Mouse (Mus musculus): ENCODE results near the gene Intu. TPM values are rescaled to one million over a fixed set of nuclear protein-coding genes. Genes with fewer than 3 reads are reported as not detected.

The Intu gene
- polyA plus RNA-seq, 1 experiment from 2014 or later = 2.8 TPM

DNA sequence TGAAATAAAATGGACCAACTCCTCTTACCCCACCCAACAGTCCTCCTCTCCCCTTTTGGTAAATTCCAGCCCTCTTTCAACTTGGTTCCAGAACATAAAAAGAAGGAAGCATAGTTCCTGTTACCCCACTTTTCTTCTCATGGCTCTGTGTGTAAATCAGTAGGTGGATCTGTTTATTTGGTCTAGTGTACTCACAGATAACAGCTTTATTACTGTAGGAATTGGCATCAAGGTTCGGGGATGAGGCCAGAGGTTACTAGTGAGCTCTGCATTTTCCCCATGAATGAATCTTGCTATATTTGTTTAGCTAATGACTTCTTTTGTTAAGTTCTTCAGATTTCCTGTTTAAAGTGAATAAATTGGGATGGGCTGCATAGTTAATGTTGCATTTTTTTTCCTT is 185.0 kb downstream of the Intu start:
- no peaks in the 10 kb centered on the region for H3K36me3 ChIP-seq
- H3K9ac ChIP-seq = no peak overlapping the region
- no peaks in the 10 kb centered on the region for H3K9me3 ChIP-seq
- H3K4me1 ChIP-seq = 0 out of 2 replicates have a peak, but pooled peaks cover 3% of the 10 kb centered on the region
- H3K4me2 ChIP-seq = no peak overlapping the region
- ATAC-seq (ENCODE audit: extremely low read depth, insufficient number of reproducible peaks, low FRiP score, low TSS enrichment) = no peak
- H3K27ac ChIP-seq (replicated peaks) = no peak overlapping the region
- no peak overlapping the region for H3K4me3 ChIP-seq
- H3K27me3 ChIP-seq (replicated peaks) = no peaks in the 10 kb centered on the region
- WGBS = 70% methylated on average over 1 of the region's 1 CpGs

DNA sequence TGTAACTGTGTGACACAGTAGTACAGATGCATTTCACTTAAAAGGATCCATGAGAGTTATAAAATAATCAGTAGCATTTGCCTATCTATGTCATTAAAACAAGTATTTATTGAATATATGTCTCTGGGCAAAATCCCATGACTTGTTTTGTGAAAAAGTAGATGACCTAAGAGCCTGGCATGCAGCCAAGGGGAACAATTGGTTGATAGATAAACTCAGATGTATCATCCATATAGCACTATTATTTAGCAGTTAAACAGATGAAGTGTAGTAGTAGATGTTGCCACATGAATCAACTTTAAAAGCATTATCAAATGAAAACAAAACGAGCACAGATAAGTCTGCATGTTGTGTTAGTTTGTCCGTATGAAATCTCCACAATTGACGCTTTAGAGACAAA is 187.9 kb downstream of the Intu start:
- Histone ChIP-seq H3K9ac (no peak overlapping the region), H3K9me3 (no peaks in the 10 kb centered on the region), H3K4me3 (no peak overlapping the region), H3K27me3 (replicated peaks) (no peaks in the 10 kb centered on the region), H3K36me3 (no peaks in the 10 kb centered on the region), H3K4me1 (0 out of 2 replicates have a peak, but pooled peaks cover 3% of the 10 kb centered on the region), H3K27ac (replicated peaks) (no peak overlapping the region), H3K4me2 (no peak overlapping the region)
- ATAC-seq (ENCODE audit: extremely low read depth, insufficient number of reproducible peaks, low FRiP score, low TSS enrichment) = no peak
- WGBS = 53% methylated on average over 3 of the region's 3 CpGs

DNA sequence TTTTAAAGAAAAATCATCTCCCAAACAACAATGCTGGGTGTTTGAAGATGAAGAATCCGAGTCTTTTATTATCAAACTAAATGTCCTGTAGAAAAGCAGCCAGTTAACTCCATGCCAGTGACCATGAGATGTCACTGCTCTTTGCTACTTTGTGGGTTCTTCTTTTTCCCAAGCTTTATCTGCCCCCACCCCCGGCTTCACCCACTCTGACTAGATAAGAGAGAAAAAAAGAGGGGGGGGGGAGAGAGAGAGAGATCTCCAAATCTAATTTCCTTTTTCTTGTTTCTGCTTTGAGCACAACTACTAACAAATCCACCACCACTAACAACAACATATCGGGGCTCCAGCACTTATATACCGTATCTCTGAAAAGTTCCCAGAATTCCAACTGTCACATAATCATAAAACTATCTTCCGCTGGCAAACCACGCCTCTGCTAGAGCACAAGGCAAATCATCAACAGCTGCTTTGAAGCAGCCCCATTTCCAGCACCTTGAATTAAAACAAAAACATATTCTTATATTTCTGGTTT is 207.4 kb downstream of the Intu start:
- Histone ChIP-seq H3K36me3 (no peaks in the 10 kb centered on the region), H3K27ac (replicated peaks) (no peak overlapping the region), H3K27me3 (replicated peaks) (peaks cover 3% of the 10 kb centered on the region; the same call in 1 of the 2 replicates), H3K9me3 (no peaks in the 10 kb centered on the region), H3K4me1 (no peaks in the 10 kb centered on the region), H3K4me2 (no peak overlapping the region), H3K9ac (no peak overlapping the region), H3K4me3 (no peak overlapping the region)
- 61% methylated on average over 6 of the region's 6 CpGs for WGBS
- no peak for ATAC-seq (ENCODE audit: extremely low read depth, insufficient number of reproducible peaks, low FRiP score, low TSS enrichment)

DNA sequence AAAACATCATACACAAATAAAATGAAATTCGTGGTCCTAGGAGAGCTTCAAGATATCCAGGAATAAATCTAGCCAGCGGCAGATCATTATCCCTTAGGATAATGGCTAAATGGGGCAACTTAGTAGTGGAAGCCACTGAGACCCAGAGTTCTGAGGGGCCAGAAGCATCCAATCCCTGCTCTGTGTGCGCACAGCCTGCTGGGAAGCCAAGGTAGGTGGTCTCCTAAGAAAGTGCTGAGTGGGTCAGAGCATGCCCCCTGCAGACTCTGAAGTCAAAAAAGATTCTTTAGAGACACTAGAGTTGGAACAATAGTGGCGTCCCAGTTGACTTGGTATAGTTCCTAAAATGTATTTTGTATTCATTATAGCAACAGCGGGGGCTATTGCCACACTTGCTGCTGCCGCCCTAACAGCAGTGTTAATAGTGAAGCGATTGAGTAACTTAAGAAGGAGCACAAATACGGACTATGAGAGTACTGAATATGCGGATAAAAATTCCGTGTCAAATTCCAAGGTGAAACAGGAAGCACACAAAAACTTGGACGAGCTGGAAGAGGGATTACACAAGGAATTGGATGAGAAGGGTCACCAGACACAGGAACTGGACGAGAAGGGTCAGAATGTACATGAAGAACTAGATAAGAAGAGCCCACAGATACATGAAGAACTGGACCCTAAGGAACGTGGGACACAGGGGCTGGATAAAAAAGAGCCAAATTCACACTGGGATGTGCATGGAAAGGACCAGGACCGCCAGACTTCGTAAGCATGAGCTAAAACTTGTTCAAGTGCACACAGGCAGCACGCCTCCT is 213.1 kb downstream of the Intu start, which contains the start of gene Hspa4l:
TSS of gene Hspa4l (plus strand) at position 472 of the 812 bp plus-strand sequence.
- H3K36me3 ChIP-seq = no peaks in the 10 kb centered on the region
- H3K9ac ChIP-seq = peak within 1 kb of the TSS; percentile 91
- H3K27me3 ChIP-seq (replicated peaks) = peaks cover 3% of the 10 kb centered on the region; the same call in 1 of the 2 replicates
- H3K4me2 ChIP-seq = peak within 1 kb of the TSS; percentile 93
- no peaks in the 10 kb centered on the region for H3K9me3 ChIP-seq
- peak within 1 kb of the TSS; percentile 91 for H3K4me3 ChIP-seq
- no peak for ATAC-seq (ENCODE audit: extremely low read depth, insufficient number of reproducible peaks, low FRiP score, low TSS enrichment)
- peak within 1 kb of the TSS; percentile 85 for H3K27ac ChIP-seq (replicated peaks)
- 27% methylated on average over 16 of the region's 16 CpGs for WGBS
- peaks cover 19% of the 10 kb centered on the region for H3K4me1 ChIP-seq

DNA sequence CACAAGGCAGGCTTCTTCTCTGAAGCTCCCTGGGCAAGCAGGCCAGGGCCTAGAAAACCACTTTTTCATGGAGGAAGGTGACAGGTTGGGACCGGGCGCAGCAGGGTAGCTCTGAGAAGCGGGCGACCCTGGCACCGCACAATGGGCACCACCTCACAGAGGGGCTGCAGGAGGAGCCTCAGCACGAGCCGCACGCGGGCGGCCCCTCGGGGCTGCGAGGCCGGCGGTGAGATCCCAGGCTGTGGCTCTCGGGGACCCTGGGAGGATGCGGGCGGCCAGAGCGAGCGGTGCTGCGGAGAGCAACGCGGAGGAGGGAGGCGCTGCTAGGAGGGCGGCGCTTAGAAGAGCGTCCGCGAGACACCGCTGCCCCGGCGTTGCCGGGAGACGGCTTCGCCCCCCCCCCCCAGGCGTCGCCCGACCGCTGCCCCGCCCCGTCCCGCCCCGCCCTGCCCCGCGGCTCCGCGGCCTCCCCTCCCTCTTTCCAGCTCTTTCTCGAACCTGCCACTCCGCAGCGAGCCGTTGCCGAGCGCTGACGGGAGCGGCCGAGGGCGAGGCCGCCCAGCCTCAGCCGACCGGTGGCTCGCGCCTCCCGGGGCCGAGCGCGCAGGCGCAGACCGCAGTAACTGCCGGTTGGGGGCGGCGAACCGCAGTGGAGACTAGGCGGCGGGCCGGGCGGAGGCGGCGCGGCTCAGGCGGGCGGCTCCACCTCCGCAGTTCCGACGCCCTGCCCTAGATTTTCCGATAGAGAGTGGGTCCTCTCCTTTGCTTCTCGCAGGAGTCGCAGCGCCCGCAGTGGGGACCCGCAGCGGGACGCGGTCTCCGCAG is 214.0 kb downstream of the Intu start:
- WGBS = under 1% methylated on average over 59 of the region's 93 CpGs
- no peaks in the 10 kb centered on the region for H3K9me3 ChIP-seq
- peaks cover 3% of the 10 kb centered on the region; the same call in 1 of the 2 replicates for H3K27me3 ChIP-seq (replicated peaks)
- H3K4me1 ChIP-seq = peaks cover 19% of the 10 kb centered on the region
- ATAC-seq (ENCODE audit: extremely low read depth, insufficient number of reproducible peaks, low FRiP score, low TSS enrichment) = peak; percentile 93
- peak overlapping the region; percentile 85 for H3K27ac ChIP-seq (replicated peaks)
- H3K9ac ChIP-seq = peak overlapping the region; percentile 91
- peak overlapping the region; percentile 91 for H3K4me3 ChIP-seq
- H3K36me3 ChIP-seq = no peaks in the 10 kb centered on the region
- H3K4me2 ChIP-seq = peak overlapping the region; percentile 93

DNA sequence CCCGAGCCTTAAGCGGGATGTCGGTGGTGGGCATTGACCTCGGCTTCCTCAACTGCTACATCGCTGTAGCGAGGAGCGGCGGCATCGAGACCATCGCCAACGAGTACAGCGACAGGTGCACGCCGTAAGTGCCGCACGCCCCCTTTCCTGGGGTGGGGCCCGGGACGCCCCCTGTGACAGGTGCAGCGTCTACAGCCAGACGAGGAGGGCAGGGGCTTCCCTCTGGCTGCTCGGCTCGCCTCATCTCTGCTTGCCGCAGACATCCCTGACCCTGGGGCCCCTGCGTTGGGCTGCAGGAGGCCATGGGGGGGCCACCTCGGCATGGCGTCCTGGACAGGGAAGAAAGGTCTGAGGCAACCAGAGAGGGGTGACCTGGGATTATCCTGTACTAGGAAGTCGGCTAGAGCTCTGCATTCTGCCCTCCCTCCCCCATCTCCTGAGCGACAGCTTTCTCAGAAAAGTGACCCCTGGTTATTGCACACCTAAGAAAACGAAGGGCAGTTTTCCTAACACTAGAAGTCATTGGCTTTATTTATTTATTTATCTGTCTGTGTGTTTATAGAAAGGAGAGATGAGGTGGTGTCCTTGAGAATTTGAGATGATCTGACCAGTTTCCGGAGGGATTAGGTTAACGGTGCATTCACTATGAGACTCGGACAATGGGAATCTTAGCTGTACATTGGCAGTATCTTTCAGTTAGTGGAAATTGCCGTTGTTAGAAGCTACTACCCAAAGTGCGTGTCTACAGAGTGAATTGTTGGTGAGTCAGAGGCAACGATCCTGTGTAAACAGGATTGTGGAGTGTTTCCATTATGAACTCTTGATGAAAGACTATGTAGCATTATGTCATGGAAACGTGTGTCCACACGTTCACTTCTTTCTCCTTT is 214.8 kb downstream of the Intu start:
- Histone ChIP-seq H3K36me3 (no peaks in the 10 kb centered on the region), H3K27ac (replicated peaks) (peak overlapping the region; percentile 85), H3K9me3 (no peaks in the 10 kb centered on the region), H3K4me1 (peaks cover 19% of the 10 kb centered on the region), H3K27me3 (replicated peaks) (peaks cover 3% of the 10 kb centered on the region; the same call in 1 of the 2 replicates), H3K4me2 (peak overlapping the region; percentile 93), H3K4me3 (peak overlapping the region; percentile 91), H3K9ac (peak overlapping the region; percentile 91)
- 3% methylated on average over 37 of the region's 37 CpGs for WGBS
- ATAC-seq (ENCODE audit: extremely low read depth, insufficient number of reproducible peaks, low FRiP score, low TSS enrichment) = 0 out of 2 replicates have a peak, but pooled peaks have one; percentile 14

Small RNA genes lying within 50 kb of the gene (microRNA-seq; reads per million reads assigned to microRNA genes)
- not detected for gene Gm23810

Other genes with a start within 250 kb of the Intu start
- 0.66 and 1.1 TPM in 2 replicates for gene Slc25a31, start 177.6 kb downstream of the Intu start, polyA plus RNA-seq (2015; fragmentation: Nextera tagmentation; extraction: Ambion mirVana)
- gene Hspa4l, start 213.2 kb downstream of the Intu start, polyA plus RNA-seq (2015; fragmentation: Nextera tagmentation; extraction: Ambion mirVana) = 25.8 and 28.0 TPM in 2 replicates